Mouse (Mus musculus): ENCODE measurements at regions not wholly inside any gene's neighbourhood (a gene's known extent, or its start where the extent isn't known, plus 50 kb on each side); places are given as distances from the start of the nearest gene placed in this dataset.

DNA sequence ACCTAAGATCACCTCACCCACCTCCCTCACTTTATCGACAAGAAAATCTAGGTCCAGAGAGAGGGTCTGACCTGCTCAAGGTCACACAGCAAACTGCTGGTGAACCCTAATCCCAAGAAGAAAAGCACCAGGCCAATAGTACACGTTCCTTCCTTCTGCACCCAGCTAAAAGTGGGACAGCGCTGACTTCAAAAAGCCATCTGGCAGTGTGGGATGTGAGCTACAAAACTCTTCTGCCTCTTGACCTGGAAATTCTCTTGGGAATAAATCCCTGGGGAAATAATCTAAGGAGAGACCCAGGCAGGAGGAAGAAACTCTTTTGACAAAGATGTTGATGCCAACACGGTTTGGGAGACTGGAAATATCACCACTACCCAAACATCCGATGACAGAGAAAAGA lies 175.4 kb downstream of the Cct6b start:
- no peak for DNase-seq (ENCODE audit: low spot score)

DNA sequence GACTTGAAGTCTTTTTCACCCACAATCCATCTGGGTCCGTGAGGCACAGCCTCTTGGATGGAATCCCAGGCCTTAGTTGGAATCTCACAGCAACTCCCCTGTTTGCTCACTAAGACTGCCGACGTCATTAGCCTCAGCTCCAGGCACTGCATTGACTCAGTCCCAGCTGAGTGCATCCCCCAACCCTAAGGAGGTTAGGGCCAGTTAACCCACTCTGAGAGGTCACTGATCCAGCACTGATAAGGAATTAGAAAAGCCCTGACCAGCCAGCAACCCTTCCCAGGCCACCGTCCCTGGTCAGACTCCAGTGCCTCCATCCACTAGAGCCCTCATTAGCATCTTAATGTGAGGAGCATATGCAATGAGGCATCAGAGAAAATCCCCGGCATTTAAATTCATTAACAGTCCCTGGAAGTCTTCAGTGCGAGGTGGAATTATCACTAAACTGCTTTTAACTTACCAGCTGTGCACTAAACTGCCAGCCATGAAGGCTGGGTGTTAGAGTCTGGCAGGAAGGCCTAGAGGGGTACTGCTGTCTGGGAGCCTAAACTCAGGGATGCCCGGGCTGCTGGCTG lies 184.2 kb downstream of the Cct6b start:
- DNase-seq (ENCODE audit: low spot score) = no peak

- no peak for DNase-seq (ENCODE audit: low spot score)
Observed at GRCm38 (mm10) chr11:82576019-82576418, 187.3 kb downstream of the Tmem132e start.

GRCm38 (mm10) chr11:82573126-82573525 lies 184.4 kb downstream of the Tmem132e start:
- no peak for DNase-seq (ENCODE audit: low spot score)

GRCm38 (mm10) chr11:82571525-82571924 lies 182.8 kb downstream of the Tmem132e start:
- DNase-seq (ENCODE audit: low spot score) = no peak

DNA sequence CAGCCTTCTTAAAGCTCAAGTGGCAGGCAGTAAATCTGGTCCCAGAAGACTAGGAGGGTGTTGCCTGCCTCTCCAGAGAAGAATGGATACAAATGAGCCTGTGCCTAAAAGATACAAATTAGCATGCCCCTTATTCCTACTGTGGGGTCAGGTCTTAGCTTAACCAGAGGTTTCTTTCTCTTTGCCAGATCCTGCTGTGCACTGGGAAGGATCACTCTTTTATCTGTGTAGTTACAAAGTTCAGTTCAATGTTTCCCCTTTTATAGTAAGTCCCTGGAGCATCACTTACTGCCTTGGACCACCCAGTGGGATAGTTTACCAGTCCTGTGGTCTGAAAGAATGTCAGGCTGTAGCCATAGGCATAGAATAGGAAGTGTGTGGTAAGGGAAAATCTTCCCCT lies 181.1 kb downstream of the Tmem132e start:
- no peak for DNase-seq (ENCODE audit: low spot score)

- no peak for DNase-seq (ENCODE audit: low spot score)
Observed at GRCm38 (mm10) chr11:82568219-82568676, 179.5 kb downstream of the Tmem132e start.

DNA sequence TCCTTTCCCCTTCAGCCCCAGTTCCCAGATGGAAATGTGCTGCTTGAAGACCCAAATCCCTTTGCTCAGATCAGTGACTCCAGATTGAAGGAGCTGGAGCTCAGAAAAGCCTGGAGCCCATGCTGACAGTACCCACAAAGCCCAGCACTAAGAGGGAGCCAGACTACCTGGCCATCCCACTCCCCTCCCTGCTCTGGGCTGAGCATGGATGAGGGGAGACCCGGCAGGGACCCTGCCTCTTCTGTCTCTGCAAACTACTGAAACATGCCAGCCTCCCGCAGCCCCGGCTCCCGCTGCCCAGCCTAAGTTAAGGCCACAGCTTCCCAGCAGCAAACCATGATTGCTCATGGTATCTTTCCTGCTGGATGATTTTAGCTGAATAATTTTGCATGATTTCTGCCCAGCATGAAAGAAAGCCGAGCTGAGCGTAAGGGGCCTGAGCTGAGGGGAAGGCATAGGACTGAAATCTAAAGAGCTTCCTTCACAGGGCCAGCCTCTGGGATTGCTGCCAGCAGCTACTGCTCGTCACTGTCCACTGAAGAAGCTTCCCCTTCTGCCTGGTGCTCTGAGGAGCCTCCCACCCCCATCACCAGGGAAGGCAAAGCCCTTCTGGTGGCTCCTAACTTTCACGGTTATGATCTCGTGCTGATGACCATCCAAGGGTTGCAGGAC lies 178.4 kb downstream of the Tmem132e start:
- no peak for DNase-seq (ENCODE audit: low spot score)

DNA sequence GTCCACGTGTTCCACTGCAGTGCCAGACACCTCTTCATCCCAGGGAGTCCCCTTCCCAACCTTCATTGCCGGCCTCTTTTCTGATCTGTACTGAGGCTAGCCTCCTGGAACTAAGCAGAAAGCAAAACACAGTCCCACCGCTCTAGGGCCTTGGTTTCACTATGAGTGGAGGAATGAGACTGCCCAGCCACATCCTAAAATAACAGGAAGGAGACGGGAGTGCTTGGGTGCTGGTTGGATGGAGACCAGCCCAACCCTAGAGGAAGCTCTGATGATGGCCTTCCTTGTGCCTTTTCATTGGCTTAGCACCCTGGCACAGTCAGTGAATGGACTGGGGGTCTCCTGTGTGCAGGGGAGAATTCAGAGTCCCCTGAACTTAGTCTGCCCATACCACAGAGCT lies 177.4 kb downstream of the Tmem132e start:
- DNase-seq (ENCODE audit: low spot score) = no peak

DNA sequence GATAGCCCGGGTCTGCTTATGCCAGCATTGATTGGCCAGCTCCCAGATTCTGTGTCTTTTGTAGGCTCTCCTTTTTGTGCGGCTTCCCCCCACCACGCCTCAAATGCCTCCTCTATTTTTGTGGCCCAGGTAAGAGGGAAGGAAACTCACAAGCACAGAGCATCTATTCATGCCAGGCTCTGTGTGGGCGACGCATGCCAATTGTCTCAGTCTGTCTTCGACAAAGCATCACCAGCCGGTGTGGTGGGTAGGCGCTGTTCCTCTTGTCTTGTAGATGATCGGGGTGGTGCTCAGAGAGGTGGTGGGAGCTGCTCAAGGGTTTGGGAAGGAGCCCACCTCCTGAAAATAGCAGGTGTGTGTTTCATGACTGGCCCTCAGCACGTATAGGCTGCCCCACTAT lies 175.5 kb downstream of the Tmem132e start:
- no peak for DNase-seq (ENCODE audit: low spot score)

- DNase-seq (ENCODE audit: low spot score) = no peak
Observed at GRCm38 (mm10) chr11:82542028-82542427, 153.3 kb downstream of the Tmem132e start.

- DNase-seq (ENCODE audit: low spot score) = no peak
Observed at GRCm38 (mm10) chr11:82541376-82541775, 152.7 kb downstream of the Tmem132e start.

DNA sequence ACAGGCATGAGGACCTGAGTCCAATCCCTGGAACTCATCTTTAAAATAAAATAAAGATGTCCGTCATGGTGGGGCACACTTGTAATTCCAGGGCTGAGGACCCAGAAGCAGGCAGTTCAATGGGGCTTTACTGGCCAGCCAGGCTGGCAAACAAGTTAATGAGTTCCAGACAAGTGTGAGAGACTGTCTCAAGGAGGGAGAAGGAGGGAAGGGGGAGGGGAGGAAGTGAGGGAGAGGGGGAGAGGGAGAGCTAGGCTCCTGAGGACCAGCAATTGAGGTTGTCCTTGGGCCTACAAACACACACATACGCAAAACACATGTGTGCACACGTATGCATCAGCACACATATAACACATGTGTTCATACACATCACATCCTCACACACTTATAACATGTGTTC lies 149.2 kb downstream of the Tmem132e start:
- no peak for DNase-seq (ENCODE audit: low spot score)

GRCm38 (mm10) chr11:82523200-82523802 lies 134.6 kb downstream of the Tmem132e start:
- DNase-seq (ENCODE audit: low spot score) = no peak

GRCm38 (mm10) chr11:82521383-82521782 lies 132.7 kb downstream of the Tmem132e start:
- DNase-seq (ENCODE audit: low spot score) = no peak

DNA sequence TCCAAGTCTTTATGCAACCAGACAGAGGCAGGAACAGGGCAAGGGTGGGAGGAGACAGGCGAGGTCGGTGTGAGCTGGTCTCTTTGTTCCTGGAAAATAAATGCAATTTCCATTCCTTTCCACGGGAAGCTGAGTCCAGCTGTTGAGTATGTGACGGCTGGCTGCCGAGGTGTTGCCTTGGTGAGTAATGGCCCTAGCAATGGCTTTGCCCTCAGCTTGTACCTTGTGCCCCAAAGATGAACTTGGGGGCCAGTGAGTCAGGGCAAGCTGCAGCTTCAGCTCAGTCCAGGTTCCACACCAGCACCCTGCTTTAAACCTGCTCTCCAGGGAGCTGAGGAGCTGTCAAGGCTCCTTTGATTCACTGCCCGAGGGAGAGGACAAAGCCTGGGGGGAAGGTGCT lies 130.0 kb downstream of the Tmem132e start:
- no peak for DNase-seq (ENCODE audit: low spot score)

DNA sequence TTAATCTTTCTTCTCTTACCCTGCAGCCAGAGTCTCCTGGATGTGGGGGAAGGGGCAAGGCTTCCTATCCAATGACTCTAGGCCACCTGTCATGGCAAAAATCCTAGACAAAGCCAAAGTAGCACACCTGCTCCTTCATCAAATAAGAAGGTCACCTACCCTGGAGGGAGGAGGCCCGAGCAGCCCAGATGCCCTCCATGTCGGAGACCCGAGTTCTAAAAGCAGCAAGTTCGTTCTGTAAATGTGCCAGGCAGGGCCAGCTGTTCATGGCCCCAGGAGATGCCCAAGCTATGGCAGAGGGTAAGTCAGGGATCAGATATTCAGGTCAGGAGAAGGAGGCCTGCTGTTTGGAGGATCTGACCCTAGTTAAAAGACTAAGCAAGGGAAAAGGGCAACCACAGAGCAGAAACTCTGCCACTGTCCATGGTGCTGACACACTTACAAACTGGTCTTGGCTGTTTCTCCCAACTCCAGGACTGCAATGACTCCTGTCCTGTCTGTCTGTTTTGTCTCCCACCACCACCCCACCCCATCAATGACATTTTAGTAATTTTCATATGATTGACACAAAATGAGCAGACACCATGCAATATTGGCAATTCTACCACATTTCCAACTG lies 125.9 kb downstream of the Tmem132e start:
- DNase-seq (ENCODE audit: low spot score) = no peak

- DNase-seq (ENCODE audit: low spot score) = no peak
Observed at GRCm38 (mm10) chr11:82508564-82508963, 119.9 kb downstream of the Tmem132e start.

Data from MN1 (cell line).